Mouse (Mus musculus): ENCODE measurements at regions not wholly inside any gene's neighbourhood (a gene's known extent, or its start where the extent isn't known, plus 50 kb on each side); places are given as distances from the start of the nearest gene placed in this dataset.

DNA sequence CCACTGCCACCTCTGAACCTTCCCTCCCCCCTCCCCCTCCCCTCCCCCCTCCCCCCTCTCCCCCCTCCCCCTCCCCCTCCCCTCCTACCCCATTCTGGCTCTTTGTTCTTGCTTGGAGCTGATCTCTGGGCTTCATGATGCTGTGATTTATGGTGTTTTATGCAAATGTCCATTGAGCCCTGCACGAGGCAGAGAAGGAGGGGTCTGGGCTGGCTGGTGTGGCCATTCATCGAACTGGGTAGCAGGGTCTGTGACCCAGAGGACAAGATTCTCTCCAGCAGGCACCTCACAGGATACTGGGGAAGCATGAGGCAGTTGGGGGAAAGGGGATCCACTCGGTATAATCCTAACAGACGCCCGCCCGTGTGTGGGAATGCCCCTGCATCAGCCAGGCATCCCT lies 119.0 kb downstream of the Gm26897 start:
- no peak for DNase-seq (ENCODE audit: low read depth, low spot score)
- Histone ChIP-seq H3K4me3 (ENCODE audit: control insufficient read depth in 1 of 2, insufficient read depth in 1 of 2, low read depth in 2 of 2, low read length in 2 of 2) (no peak overlapping the region), H3K27ac (ENCODE audit: control insufficient read depth, low read depth, low read length) (no peak overlapping the region), H3K4me1 (ENCODE audit: control insufficient read depth in 1 of 2, insufficient read depth in 2 of 2, low read length in 2 of 2) (no peaks in the 10 kb centered on the region), H3K9ac (ENCODE audit: control insufficient read depth, low read depth, low read length, poor library complexity, severe bottlenecking) (no peak overlapping the region), H3K36me3 (ENCODE audit: control insufficient read depth in 1 of 2, insufficient read depth in 2 of 2, low read length in 2 of 2) (no peaks in the 10 kb centered on the region), H3K9me3 (replicated peaks; ENCODE audit: insufficient read depth, low read length) (no peaks in the 10 kb centered on the region), H3K79me2 (ENCODE audit: control insufficient read depth, insufficient read depth, low read length, poor library complexity) (no peaks in the 10 kb centered on the region), H3K27me3 (ENCODE audit: control insufficient read depth in 1 of 2, insufficient read depth in 2 of 2, low read length in 2 of 2) (no peaks in the 10 kb centered on the region)
- TF ChIP-seq ETS1 (IDR thresholded peaks at IDR 0.05; ENCODE audit: low read depth, low read length): no peak
- TF ChIP-seq TAL1 (IDR thresholded peaks at IDR 0.05; ENCODE audit: low read length): no peak
- TF ChIP-seq SIN3A (IDR thresholded peaks at IDR 0.05; ENCODE audit: low read length): no peak
- no peak for TF ChIP-seq MEF2A (IDR thresholded peaks at IDR 0.05; ENCODE audit: extremely low read depth, insufficient replicate concordance, low read depth, low read length, poor library complexity, severe bottlenecking)
- TF ChIP-seq E2F4 (IDR thresholded peaks at IDR 0.05; ENCODE audit: borderline replicate concordance, low read depth, low read length): no peak
- TF ChIP-seq BHLHE40 (IDR thresholded peaks at IDR 0.05; ENCODE audit: borderline replicate concordance, low read depth, low read length): no peak
- no peak for TF ChIP-seq TBP (IDR thresholded peaks at IDR 0.05; ENCODE audit: low read depth, low read length)
- no peak for TF ChIP-seq CHD1 (IDR thresholded peaks at IDR 0.05; ENCODE audit: low read depth, low read length)
- TF ChIP-seq EP300 (IDR thresholded peaks at IDR 0.05; ENCODE audit: low read depth in 1 of 2, low read length in 2 of 2): no peak
- no peak for TF ChIP-seq CTCF (IDR thresholded peaks at IDR 0.05 in 2 of 3, conservative IDR thresholded peaks at IDR 0.05 in 1 of 3; ENCODE audit: control insufficient read depth in 1 of 3, insufficient read depth in 1 of 3, low read depth in 2 of 3, low read length in 3 of 3, poor library complexity in 1 of 3, severe bottlenecking in 1 of 3)
- TF ChIP-seq ZNF384 (IDR thresholded peaks at IDR 0.05; ENCODE audit: low read depth, low read length): no peak
- no peak for TF ChIP-seq ZKSCAN1 (IDR thresholded peaks at IDR 0.05; ENCODE audit: low read depth, low read length)
- no peak for TF ChIP-seq POLR2AphosphoS5 (IDR thresholded peaks at IDR 0.05; ENCODE audit: borderline replicate concordance, low read depth, low read length)
- no peak for TF ChIP-seq ZC3H11A (IDR thresholded peaks at IDR 0.05; ENCODE audit: low read depth, low read length)

DNA sequence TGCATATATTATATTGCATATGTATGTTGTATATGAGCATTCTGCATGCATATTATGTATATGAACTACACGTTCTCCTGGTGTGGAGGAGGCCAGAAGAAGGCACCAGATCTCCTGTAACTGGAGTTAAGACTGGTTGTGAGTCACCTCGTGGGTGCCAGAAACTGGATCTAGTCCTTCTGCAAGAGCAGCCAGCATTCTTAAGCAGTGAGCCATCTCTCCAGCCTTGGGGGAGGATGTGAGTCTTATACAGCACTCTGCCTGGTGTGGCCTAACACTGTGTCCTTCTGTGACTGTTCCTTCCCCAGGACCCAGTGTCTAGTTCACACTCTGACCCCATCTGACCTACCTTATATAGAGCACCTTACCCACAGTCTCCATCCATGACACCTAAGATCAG lies 121.6 kb downstream of the Gm26897 start:
- Histone ChIP-seq H3K9ac (ENCODE audit: control insufficient read depth, low read depth, low read length, poor library complexity, severe bottlenecking) (no peak overlapping the region), H3K36me3 (ENCODE audit: control insufficient read depth in 1 of 2, insufficient read depth in 2 of 2, low read length in 2 of 2) (no peaks in the 10 kb centered on the region), H3K79me2 (ENCODE audit: control insufficient read depth, insufficient read depth, low read length, poor library complexity) (no peaks in the 10 kb centered on the region), H3K27ac (ENCODE audit: control insufficient read depth, low read depth, low read length) (no peak overlapping the region), H3K9me3 (replicated peaks; ENCODE audit: insufficient read depth, low read length) (no peaks in the 10 kb centered on the region), H3K27me3 (ENCODE audit: control insufficient read depth in 1 of 2, insufficient read depth in 2 of 2, low read length in 2 of 2) (no peaks in the 10 kb centered on the region), H3K4me3 (ENCODE audit: control insufficient read depth in 1 of 2, insufficient read depth in 1 of 2, low read depth in 2 of 2, low read length in 2 of 2) (no peak overlapping the region), H3K4me1 (ENCODE audit: control insufficient read depth in 1 of 2, insufficient read depth in 2 of 2, low read length in 2 of 2) (no peaks in the 10 kb centered on the region)
- TF ChIP-seq TBP (IDR thresholded peaks at IDR 0.05; ENCODE audit: low read depth, low read length) (no peak), MAX (IDR thresholded peaks at IDR 0.05; ENCODE audit: low read length) (no peak), MXI1 (IDR thresholded peaks at IDR 0.05; ENCODE audit: low read depth, low read length) (no peak), CHD2 (IDR thresholded peaks at IDR 0.05; ENCODE audit: low read length) (no peak), RCOR1 (IDR thresholded peaks at IDR 0.05; ENCODE audit: low read depth, low read length) (no peak), MAZ (IDR thresholded peaks at IDR 0.05; ENCODE audit: low read depth, low read length) (no peak), UBTF (IDR thresholded peaks at IDR 0.05; ENCODE audit: borderline replicate concordance, insufficient read depth, low read depth, low read length) (no peak), MAFK (IDR thresholded peaks at IDR 0.05; ENCODE audit: borderline replicate concordance, low read depth, low read length) (no peak), BHLHE40 (IDR thresholded peaks at IDR 0.05; ENCODE audit: borderline replicate concordance, low read depth, low read length) (no peak), NELFE (IDR thresholded peaks at IDR 0.05; ENCODE audit: low read depth, low read length) (no peak), ZMIZ1 (IDR thresholded peaks at IDR 0.05; ENCODE audit: low read depth, low read length) (no peak), NRF1 (IDR thresholded peaks at IDR 0.05; ENCODE audit: insufficient read depth, low read depth, low read length, poor library complexity, severe bottlenecking) (no peak), POLR2AphosphoS5 (IDR thresholded peaks at IDR 0.05; ENCODE audit: borderline replicate concordance, low read depth, low read length) (no peak), E2F4 (IDR thresholded peaks at IDR 0.05; ENCODE audit: borderline replicate concordance, low read depth, low read length) (no peak), ZC3H11A (IDR thresholded peaks at IDR 0.05; ENCODE audit: low read depth, low read length) (no peak)
- DNase-seq (ENCODE audit: low read depth, low spot score): no peak
